Mouse (Mus musculus) bone marrow macrophage, adult 2 months (primary cell): ENCODE results near the gene Gga1.

Experiments
- CTCF ChIP-seq: IDR thresholded peaks from 2 replicates; pipeline ENCODE4 v1.5.1; 2012; ENCODE audit warnings: low read depth, mild to moderate bottlenecking, low read length, moderate library complexity
- POLR2A ChIP-seq: IDR thresholded peaks from 2 replicates; pipeline ENCODE4 v1.6.1; 2012; ENCODE audit warnings: mild to moderate bottlenecking, low read depth, low read length, borderline replicate concordance

DNA sequence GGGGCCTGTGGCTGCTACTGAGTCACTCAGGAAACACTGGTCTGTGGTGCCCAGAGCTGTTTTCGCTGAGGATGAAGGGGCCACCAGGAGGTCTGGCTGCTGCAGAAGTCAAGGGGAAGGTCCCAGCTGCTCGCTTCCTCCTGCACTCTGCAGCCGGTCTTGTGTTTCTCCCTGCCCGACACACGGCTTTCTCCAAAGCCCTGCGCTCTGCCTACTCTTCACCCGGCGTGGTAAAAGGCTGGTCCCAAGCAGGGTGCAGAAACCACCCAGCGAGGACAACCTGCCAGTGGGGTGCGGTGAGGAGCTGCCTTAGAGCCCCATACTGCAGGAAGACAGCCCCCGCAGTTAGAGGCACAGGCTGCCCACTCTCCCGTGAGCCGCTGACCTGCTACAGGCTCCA is 17.7 kb downstream of the Gga1 start:
- TF ChIP-seq CTCF (no peak), POLR2A (no peak)
